ENCODE assay signal across 7 mouse cellular contexts in genomic region chr9:7836331-7836730, GRCm38 (mm10). TPM values are rescaled to one million over a fixed set of nuclear protein-coding genes. Genes with fewer than 3 reads are reported as not detected.
DNase-seq lines count a peak whose midpoint lies in the region; TF ChIP-seq lines count a peak whose summit lies in the region.

No protein-coding gene starts in this region.

- H3K27me3 ChIP-seq in hindbrain, embryonic 10.5 days (ENCODE audit: insufficient read depth, poor library complexity, severe bottlenecking), result no peaks in the 10 kb centered on the region

- peaks cover 25% of the 10 kb centered on the region for H3K36me3 ChIP-seq in hindbrain, embryonic 10.5 days

- peak overlapping the region; percentile 71 for H3K4me3 ChIP-seq in hindbrain, embryonic 10.5 days
- H3K4me3 ChIP-seq in left cerebral cortex, adult 2 months, result peak overlapping the region; percentile 90

- peaks cover 22% of the 10 kb centered on the region for H3K4me1 ChIP-seq in hindbrain, embryonic 10.5 days (replicated peaks)

- H3K27ac ChIP-seq in hindbrain, embryonic 10.5 days, result peak overlapping the region; percentile 98
- H3K27ac ChIP-seq in left cerebral cortex, adult 2 months, result peak overlapping the region; percentile 100

- TF ChIP-seq CTCF in left cerebral cortex, adult 2 months (IDR thresholded peaks at IDR 0.05), result no peak

- DNase-seq in ZHBTc4 (ENCODE audit: low read depth, low spot score), result peak; percentile 76
- peak; percentile 50 to 59 for DNase-seq in cerebellum, adult 18-20 months
- DNase-seq in forelimb bud, embryonic 11.5 days (ENCODE audit: low read depth, low spot score), result peak; percentile 39
- peak; percentile 61 for DNase-seq in hindbrain, embryonic 10.5 days (ENCODE audit: low spot score)
- peak; percentile 45 to 46 for DNase-seq in left cerebral cortex, adult 2 months (ENCODE audit: extremely low spot score in 1 of 2, low spot score in 2 of 2)
- DNase-seq in lung, postnatal 4 days, result peak; percentile 41 to 44
- peak; percentile 38 for DNase-seq in right cerebral cortex, postnatal 4 days

- intact Hi-C loops in left cerebral cortex, adult 2 months (cut with DNase I), result loop anchor here (5.0 to 10.0 kb wide), 4 partner anchors 116 to 652 kb away; partner anchors contain the start of genes Cep126, Cfap300, Dcun1d5 and Dync2h1

- no peaks in the 10 kb centered on the region for H3K9me3 ChIP-seq in hindbrain, embryonic 10.5 days

- 1% methylated on average over 16 of the region's 16 CpGs for WGBS in hindbrain, embryonic 10.5 days

RNA-seq across cellular contexts. Expression of gene Birc2, which starts 0.5 kb away (rescaled TPM):
- polyA plus RNA-seq in hindbrain, embryonic 10.5 days (2016; fragmentation: Nextera tagmentation; extraction: Ambion mirVana), result 26.6 and 34.6 TPM in 2 replicates
- 10 to 100 TPM; 31.0 to 38.1 TPM for total RNA-seq in left cerebral cortex, adult 2 months (2021)

RNA-seq across cellular contexts. Expression of gene Birc3, which starts 36.7 kb away (rescaled TPM):
- polyA plus RNA-seq in hindbrain, embryonic 10.5 days (2016; fragmentation: Nextera tagmentation; extraction: Ambion mirVana), result 3.3 and 3.8 TPM in 2 replicates
- total RNA-seq in left cerebral cortex, adult 2 months (2021), result 1 to 10 TPM; 2.9 to 3.9 TPM

Comparison
In these comparisons a context has a peak if more than half of its experiments do, and no peak if none do; other contexts are left out.
1. Peak in every context shown above with its lines: DNase-seq, H3K4me3 ChIP-seq and H3K27ac ChIP-seq.